Mouse (Mus musculus) right cerebral cortex, adult 18-20 months (tissue): ENCODE results near the gene Rab8b.
"Not testable (repeated sequence)": the region's sequence is repeated elsewhere in the genome, so short reads cannot be mapped to it uniquely, and the experiment has no call there.

Experiments used
- DNase-seq: peaks from one replicate; pipeline ENCODE4 v3.0.0; 2022; ENCODE audit warnings: mixed read lengths

The Rab8b gene

GRCm38 (mm10) chr9:66917216-66917891, 2.1 kb downstream of the Rab8b start:
- no peak for DNase-seq

GRCm38 (mm10) chr9:66915869-66916785, 3.4 kb downstream of the Rab8b start:
- DNase-seq: no peak

- DNase-seq: no peak
Measured at GRCm38 (mm10) chr9:66915401-66915800, 4.1 kb downstream of the Rab8b start.

GRCm38 (mm10) chr9:66914540-66914939, 4.9 kb downstream of the Rab8b start:
- DNase-seq: no peak

GRCm38 (mm10) chr9:66913254-66913934, 6.1 kb downstream of the Rab8b start:
- DNase-seq: not testable (repeated sequence)

- DNase-seq: no peak
Measured at GRCm38 (mm10) chr9:66912304-66912703, 7.2 kb downstream of the Rab8b start.

- DNase-seq: no peak
Measured at GRCm38 (mm10) chr9:66910677-66911076, 8.8 kb downstream of the Rab8b start.

GRCm38 (mm10) chr9:66909922-66910321, 9.6 kb downstream of the Rab8b start:
- DNase-seq: no peak

- DNase-seq: no peak
Measured at GRCm38 (mm10) chr9:66907746-66908397, 11.6 kb downstream of the Rab8b start.

- DNase-seq: no peak
Measured at GRCm38 (mm10) chr9:66907126-66907525, 12.4 kb downstream of the Rab8b start.

- no peak for DNase-seq
Measured at GRCm38 (mm10) chr9:66905990-66906389, 13.5 kb downstream of the Rab8b start.

- no peak for DNase-seq
Measured at GRCm38 (mm10) chr9:66899526-66899925, 20.0 kb downstream of the Rab8b start.

GRCm38 (mm10) chr9:66899072-66899471, 20.4 kb downstream of the Rab8b start:
- DNase-seq: no peak

GRCm38 (mm10) chr9:66897851-66898250, 21.6 kb downstream of the Rab8b start:
- no peak for DNase-seq

GRCm38 (mm10) chr9:66896951-66897350, 22.5 kb downstream of the Rab8b start:
- no peak for DNase-seq

- DNase-seq: no peak
Measured at GRCm38 (mm10) chr9:66895995-66896394, 23.5 kb downstream of the Rab8b start.

GRCm38 (mm10) chr9:66895035-66895779, 24.3 kb downstream of the Rab8b start:
- DNase-seq: no peak

GRCm38 (mm10) chr9:66894421-66894820, 25.1 kb downstream of the Rab8b start:
- no peak for DNase-seq

GRCm38 (mm10) chr9:66892456-66892855, 27.0 kb downstream of the Rab8b start:
- not testable (repeated sequence) for DNase-seq

GRCm38 (mm10) chr9:66887960-66888610, 31.4 kb downstream of the Rab8b start:
- no peak for DNase-seq

- DNase-seq: no peak
Measured at GRCm38 (mm10) chr9:66887301-66887902, 32.1 kb downstream of the Rab8b start.
